Mouse (Mus musculus) heart, postnatal 0 days (tissue): Measurements from ENCODE around the gene Etfbkmt.

Experiments used
- CTCF ChIP-seq: IDR thresholded peaks from 2 replicates; pipeline ENCODE4 v1.5.1; 2016; ENCODE audit warnings: antibody characterized with exemption, control low read depth, low read depth
- EP300 ChIP-seq: IDR thresholded peaks from 2 replicates; pipeline ENCODE4 v1.6.1; 2016; ENCODE audit warnings: antibody characterized with exemption, low read depth

GRCm38 (mm10) chr6:149154116-149155030 lies 14.7 kb downstream of the Etfbkmt start:
- no peak for TF ChIP-seq EP300
- no peak for TF ChIP-seq CTCF
